Mouse (Mus musculus): ENCODE data around the gene Rbm3.
A peak's percentile ranks its signal among the peaks of the same experiment; 100 is the strongest.
"Not testable (repeated sequence)": the region's sequence is repeated elsewhere in the genome, so short reads cannot be mapped to it uniquely, and the experiment has no call there.

The Rbm3 gene

GRCm38 (mm10) chrX:8131393-8131792 is 14.3 kb downstream of the Rbm3 start:
- DNase-seq (ENCODE audit: low spot score) = no peak

GRCm38 (mm10) chrX:8125235-8125634 is 20.4 kb downstream of the Rbm3 start:
- DNase-seq (ENCODE audit: low spot score) = no peak

- DNase-seq (ENCODE audit: low spot score) = no peak
These were observed 21.7 kb downstream of the Rbm3 start for GRCm38 (mm10) chrX:8123821-8124470.

GRCm38 (mm10) chrX:8117264-8117663 is 28.4 kb downstream of the Rbm3 start:
- DNase-seq (ENCODE audit: low spot score) = no peak

GRCm38 (mm10) chrX:8115275-8115674 is 30.4 kb downstream of the Rbm3 start:
- no peak for DNase-seq (ENCODE audit: low spot score)

GRCm38 (mm10) chrX:8105019-8105418 is 40.7 kb downstream of the Rbm3 start:
- DNase-seq (ENCODE audit: low spot score) = no peak

- DNase-seq (ENCODE audit: low spot score) = no peak
These were observed 43.4 kb downstream of the Rbm3 start for GRCm38 (mm10) chrX:8102213-8102668.

GRCm38 (mm10) chrX:8101017-8101416 is 44.7 kb downstream of the Rbm3 start:
- DNase-seq (ENCODE audit: low spot score) = no peak

- no peak for DNase-seq (ENCODE audit: low spot score)
These were observed 46.2 kb downstream of the Rbm3 start for GRCm38 (mm10) chrX:8099435-8099834.

- DNase-seq (ENCODE audit: low spot score) = peak; percentile 96
These were observed 48.9 kb downstream of the Rbm3 start for GRCm38 (mm10) chrX:8096787-8097242.

GRCm38 (mm10) chrX:8096068-8096786 is 49.5 kb downstream of the Rbm3 start:
- peak; percentile 88 for DNase-seq (ENCODE audit: low spot score)

- DNase-seq (ENCODE audit: low spot score) = no peak
These were observed 50.1 kb downstream of the Rbm3 start for GRCm38 (mm10) chrX:8095546-8095945.

GRCm38 (mm10) chrX:8090954-8091347 is 54.7 kb downstream of the Rbm3 start:
- not testable (repeated sequence) for DNase-seq (ENCODE audit: low spot score)

GRCm38 (mm10) chrX:8090346-8090953 is 55.2 kb downstream of the Rbm3 start, which contains the start of gene Was:
Gene Was, minus strand, starts transcription at chrX:8090498.
- DNase-seq (ENCODE audit: low spot score) = peak; percentile 68

- no peak for DNase-seq (ENCODE audit: low spot score)
These were observed 55.9 kb downstream of the Rbm3 start for GRCm38 (mm10) chrX:8089746-8090145.

All from T-cell, adult 2 months (primary cell).